Mouse (Mus musculus): Measurements from ENCODE around the gene Btbd35f18. TPM values are rescaled to one million over a fixed set of nuclear protein-coding genes. Genes with fewer than 3 reads are reported as not detected.
"Not testable (repeated sequence)": the region's sequence is repeated elsewhere in the genome, so short reads cannot be mapped to it uniquely, and the experiment has no call there.

Btbd35f18 gene
- not detected for total RNA-seq (2021)
- long read RNA-seq, experiment 1, result 0 reads
- long read RNA-seq, experiment 2, result 0 reads

GRCm38 (mm10) chrX:3699933-3700332 lies at the start of gene Btbd35f18:
TSS of gene Btbd35f18 (plus strand) at chrX:3700233.
- not testable (repeated sequence) for DNase-seq (ENCODE audit: low spot score)

Other genes starting within 250 kb of the Btbd35f18 start
- not detected for gene Btbd35f10, start 52.7 kb downstream of the Btbd35f18 start, total RNA-seq (2021)